In genomic region chr5:114608516-114608915, GRCm38 (mm10) we compare ENCODE assay signal across 8 mouse cellular contexts. TPM values are rescaled to one million over a fixed set of nuclear protein-coding genes. Genes with fewer than 3 reads are reported as not detected.
DNase-seq lines count a peak whose midpoint lies in the region.

No protein-coding gene starts in this region.

- intact Hi-C loops in heart, postnatal 25 days (cut with DNase I) = loop anchor here (2.0 to 5.0 kb wide), 2 partner anchors 36 to 148 kb away; no protein-coding TSS in a partner anchor

- peak; percentile 52 for DNase-seq in CD4-positive helper T cell, adult 2 months (ENCODE audit: low read depth, low spot score)
- DNase-seq in adipocyte (ENCODE audit: low spot score) = peak; percentile 62
- DNase-seq in embryo, embryonic 9.5 days (ENCODE audit: extremely low spot score) = peak; percentile 85
- DNase-seq in heart, postnatal 25 days (ENCODE audit: low spot score) = peak; percentile 21
- peak; percentile 52 for DNase-seq in layer of hippocampus, adult 9-11 months
- DNase-seq in lung, postnatal 14 days = peak; percentile 87
- peak; percentile 77 to 89 for DNase-seq in right cerebral cortex, adult 2 months (ENCODE audit: low spot score in 2 of 2)
- DNase-seq in urinary bladder, postnatal 14 days (ENCODE audit: low spot score) = peak; percentile 77

RNA-seq across cellular contexts. Expression of gene Fam222a, which starts 40.7 kb away (rescaled TPM):
- 1 to 10 TPM; 2.4 to 4.2 TPM for total RNA-seq in heart, postnatal 25 days (2021)

RNA-seq across cellular contexts. Expression of gene Trpv4, which starts 49.7 kb away (rescaled TPM):
- total RNA-seq in heart, postnatal 25 days (2021) = 1 to 10 TPM; 5.1 to 5.3 TPM

Comparison
In these comparisons a context has a peak if more than half of its experiments do, and no peak if none do; other contexts are left out.
1. Peak in every context shown above with its lines: DNase-seq.
2. DNase-seq: peak in every context shown above with its lines; median percentile 87 in lung, postnatal 14 days; 85 in embryo, embryonic 9.5 days; 83 in right cerebral cortex, adult 2 months; 77 in urinary bladder, postnatal 14 days; 62 in adipocyte; 52 in CD4-positive helper T cell, adult 2 months; 52 in layer of hippocampus, adult 9-11 months; 21 in heart, postnatal 25 days.